Mouse (Mus musculus) C2C12 (cell line): ENCODE data around the gene Ccna1. TPM values are rescaled to one million over a fixed set of nuclear protein-coding genes. Genes with fewer than 3 reads are reported as not detected.

ENCODE experiments used
- H3K27me3 ChIP-seq: one replicate; pipeline ENCODE4 v1.6.1; 2011; ENCODE audit not compliant: control insufficient read depth, insufficient read depth, insufficient read length
- H3K36me3 ChIP-seq: one replicate; pipeline ENCODE4 v1.6.1; 2011; ENCODE audit not compliant: control insufficient read depth, insufficient read depth
- H3K4me3 ChIP-seq: one replicate; pipeline ENCODE4 v1.5.1; 2011; ENCODE audit warnings: mild to moderate bottlenecking, control low read depth; ENCODE audit not compliant: poor library complexity, insufficient read depth, severe bottlenecking
- H3K79me2 ChIP-seq: one replicate; pipeline ENCODE4 v1.6.1; 2011; ENCODE audit not compliant: control insufficient read depth, insufficient read depth
- H3K79me3 ChIP-seq: one replicate; pipeline ENCODE4 v1.6.1; 2011; ENCODE audit warnings: low read depth, control low read depth
- H3ac ChIP-seq: one replicate; pipeline ENCODE3; 2011; ENCODE audit warnings: low read depth; ENCODE audit not compliant: control insufficient read depth, insufficient read length
- CEBPB ChIP-seq: IDR thresholded peaks from one replicate; pipeline ENCODE4 v1.6.1; 2011; ENCODE audit warnings: low read depth, mild to moderate bottlenecking, control low read depth, moderate library complexity
- CTCF ChIP-seq: IDR thresholded peaks from one replicate; pipeline ENCODE4 v1.5.1; 2011; ENCODE audit not compliant: control insufficient read depth, insufficient read depth, insufficient read length
- FOSL1 ChIP-seq: IDR thresholded peaks from one replicate; pipeline ENCODE4 v1.8.0; 2011; ENCODE audit warnings: mild to moderate bottlenecking, low read length; ENCODE audit not compliant: poor library complexity, insufficient read depth, severe bottlenecking
- MAX ChIP-seq: IDR thresholded peaks from one replicate; pipeline ENCODE4 v1.6.1; 2011; ENCODE audit warnings: mild to moderate bottlenecking, control low read depth
- MYOD1 ChIP-seq: IDR thresholded peaks from one replicate; pipeline ENCODE4 v1.6.1; 2011; ENCODE audit warnings: low read depth; ENCODE audit not compliant: control insufficient read depth, insufficient read length
- MYOG ChIP-seq: IDR thresholded peaks from one replicate; pipeline ENCODE4 v1.6.1; 2011; ENCODE audit not compliant: control insufficient read depth, insufficient read length; ENCODE audit errors: extremely low read depth
- USF1 ChIP-seq: IDR thresholded peaks from one replicate; pipeline ENCODE4 v1.6.1; 2011; ENCODE audit warnings: low read depth, mild to moderate bottlenecking, control low read depth, moderate library complexity
- polyA plus RNA-seq: library from polyadenylated mRNA; unstranded; fragments of >200 nt; fragmentation: generic; extraction: Trizol; gene quantifications from one replicate; pipeline ENCODE4 v1.2.1, GENCODE M21; 2012; ENCODE audit warnings: missing spikeins

Ccna1 gene
- polyA plus RNA-seq, 1 experiment: not detected

GRCm38 (mm10) chr3:55086948-55087347 lies 31.6 kb upstream of the Ccna1 start:
- TF ChIP-seq FOSL1: no peak
- TF ChIP-seq MYOD1: no peak
- no peak for TF ChIP-seq CTCF
- TF ChIP-seq MYOG: no peak
- TF ChIP-seq CEBPB: no peak
- no peak for TF ChIP-seq USF1
- TF ChIP-seq MAX: no peak
- Histone ChIP-seq H3K36me3 (no peaks in the 10 kb centered on the region), H3K79me3 (no peaks in the 10 kb centered on the region), H3ac (no peak overlapping the region), H3K79me2 (no peaks in the 10 kb centered on the region), H3K4me3 (no peak overlapping the region), H3K27me3 (no peaks in the 10 kb centered on the region)

GRCm38 (mm10) chr3:55085716-55086115 lies 30.4 kb upstream of the Ccna1 start:
- no peaks in the 10 kb centered on the region for H3K36me3 ChIP-seq
- no peaks in the 10 kb centered on the region for H3K79me2 ChIP-seq
- H3K27me3 ChIP-seq: no peaks in the 10 kb centered on the region
- no peak overlapping the region for H3K4me3 ChIP-seq
- H3K79me3 ChIP-seq: no peaks in the 10 kb centered on the region
- H3ac ChIP-seq: no peak overlapping the region
- TF ChIP-seq MYOG: no peak
- no peak for TF ChIP-seq FOSL1

DNA sequence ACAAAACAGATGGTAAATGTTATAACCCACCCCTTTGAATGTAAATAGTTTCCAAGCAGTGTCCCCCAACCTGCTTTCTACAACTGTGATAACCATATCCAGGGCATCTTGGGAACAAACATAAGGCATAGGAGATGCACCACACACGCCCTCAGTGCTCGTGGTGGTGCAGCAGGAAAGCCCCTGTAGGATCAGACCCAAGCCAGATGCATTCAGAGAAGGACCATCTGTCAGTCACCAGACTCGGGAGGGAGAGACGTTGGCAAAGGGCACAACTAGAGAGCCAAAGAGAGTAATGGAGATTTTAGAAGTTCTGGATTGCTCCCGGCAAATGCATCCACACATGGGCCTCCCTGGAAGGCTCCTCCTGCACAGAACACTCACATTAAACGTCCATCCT lies 29.5 kb upstream of the Ccna1 start:
- H3K27me3 ChIP-seq: no peaks in the 10 kb centered on the region
- H3K36me3 ChIP-seq: no peaks in the 10 kb centered on the region
- no peaks in the 10 kb centered on the region for H3K79me2 ChIP-seq
- no peak overlapping the region for H3K4me3 ChIP-seq
- TF ChIP-seq MAX (no peak), MYOD1 (no peak), CEBPB (no peak), CTCF (no peak), USF1 (no peak), MYOG (no peak), FOSL1 (no peak)
- H3ac ChIP-seq: no peak overlapping the region
- no peaks in the 10 kb centered on the region for H3K79me3 ChIP-seq

GRCm38 (mm10) chr3:55080055-55080454 lies 24.8 kb upstream of the Ccna1 start:
- H3K79me3 ChIP-seq: no peaks in the 10 kb centered on the region
- H3K27me3 ChIP-seq: no peaks in the 10 kb centered on the region
- no peaks in the 10 kb centered on the region for H3K36me3 ChIP-seq
- H3ac ChIP-seq: no peak overlapping the region
- TF ChIP-seq CEBPB: no peak
- peak; percentile 79 for TF ChIP-seq CTCF
- TF ChIP-seq MAX: peak; percentile 11
- TF ChIP-seq USF1: no peak
- no peak for TF ChIP-seq MYOG
- TF ChIP-seq MYOD1: no peak
- no peaks in the 10 kb centered on the region for H3K79me2 ChIP-seq
- no peak overlapping the region for H3K4me3 ChIP-seq

GRCm38 (mm10) chr3:55079619-55080018 lies 24.3 kb upstream of the Ccna1 start:
- no peaks in the 10 kb centered on the region for H3K36me3 ChIP-seq
- no peaks in the 10 kb centered on the region for H3K79me2 ChIP-seq
- no peak overlapping the region for H3ac ChIP-seq
- H3K27me3 ChIP-seq: no peaks in the 10 kb centered on the region
- TF ChIP-seq MYOG (no peak), MAX (no peak), CTCF (no peak), USF1 (no peak), CEBPB (no peak), MYOD1 (no peak), FOSL1 (no peak)
- no peaks in the 10 kb centered on the region for H3K79me3 ChIP-seq
- H3K4me3 ChIP-seq: no peak overlapping the region

GRCm38 (mm10) chr3:55078233-55078632 lies 22.9 kb upstream of the Ccna1 start:
- Histone ChIP-seq H3K36me3 (no peaks in the 10 kb centered on the region), H3K79me2 (no peaks in the 10 kb centered on the region), H3K4me3 (no peak overlapping the region), H3ac (no peak overlapping the region), H3K27me3 (no peaks in the 10 kb centered on the region), H3K79me3 (no peaks in the 10 kb centered on the region)
- TF ChIP-seq CTCF (no peak), MYOD1 (no peak), MAX (no peak), USF1 (no peak), CEBPB (no peak), MYOG (no peak), FOSL1 (no peak)
